Mouse (Mus musculus) mouse trophoblast stem cell (cell line): ENCODE results near the gene Lrrc45.

Experiments used
- in situ Hi-C, 2 experiments: fragments of 300-500 bp; cut with MseI, MboI; formaldehyde crosslinking; loops; 2 replicates in 1 of 2; 3 replicates in 1 of 2; pipeline ENCODE4 v1.15.1; 2025

Lrrc45 gene

DNA sequence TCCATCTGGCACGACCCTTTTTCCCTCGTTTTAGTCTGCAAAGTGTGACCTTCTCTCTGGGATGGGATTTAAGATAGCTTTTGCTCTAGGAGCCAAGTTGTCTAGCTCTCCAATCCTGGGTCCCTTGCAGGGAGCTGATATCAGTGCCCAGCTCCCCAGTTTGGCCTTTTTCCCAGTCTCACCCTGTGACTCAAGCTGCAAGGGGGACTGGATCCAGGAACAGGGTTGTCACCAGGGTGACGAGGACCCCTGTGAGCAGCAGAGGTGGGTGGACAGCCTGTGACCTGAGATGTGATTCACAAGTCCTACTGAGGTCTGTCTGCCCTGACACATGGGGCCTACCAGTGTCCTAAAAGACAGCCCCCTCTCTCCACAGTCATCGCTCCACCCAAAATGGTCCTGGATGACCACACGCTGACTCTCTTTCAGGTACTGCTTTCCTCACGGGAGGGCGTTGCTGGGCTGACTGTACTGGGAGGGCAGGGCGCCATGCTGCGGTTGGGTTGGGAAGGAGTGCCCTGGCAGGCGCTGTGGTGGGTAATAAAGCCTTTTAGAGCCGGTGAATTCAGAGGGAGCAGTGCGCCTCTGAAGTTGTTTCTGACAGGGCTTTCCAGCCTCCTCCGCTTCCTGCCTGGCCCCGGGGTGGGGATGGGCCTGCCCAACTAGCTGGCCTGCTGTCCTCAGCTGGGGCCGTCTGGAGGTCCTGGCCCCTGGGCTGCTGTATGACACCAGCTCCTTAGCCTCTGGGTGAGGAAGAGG, 9.8 kb upstream of the Lrrc45 start:
- in situ Hi-C loops = no loop called here

DNA sequence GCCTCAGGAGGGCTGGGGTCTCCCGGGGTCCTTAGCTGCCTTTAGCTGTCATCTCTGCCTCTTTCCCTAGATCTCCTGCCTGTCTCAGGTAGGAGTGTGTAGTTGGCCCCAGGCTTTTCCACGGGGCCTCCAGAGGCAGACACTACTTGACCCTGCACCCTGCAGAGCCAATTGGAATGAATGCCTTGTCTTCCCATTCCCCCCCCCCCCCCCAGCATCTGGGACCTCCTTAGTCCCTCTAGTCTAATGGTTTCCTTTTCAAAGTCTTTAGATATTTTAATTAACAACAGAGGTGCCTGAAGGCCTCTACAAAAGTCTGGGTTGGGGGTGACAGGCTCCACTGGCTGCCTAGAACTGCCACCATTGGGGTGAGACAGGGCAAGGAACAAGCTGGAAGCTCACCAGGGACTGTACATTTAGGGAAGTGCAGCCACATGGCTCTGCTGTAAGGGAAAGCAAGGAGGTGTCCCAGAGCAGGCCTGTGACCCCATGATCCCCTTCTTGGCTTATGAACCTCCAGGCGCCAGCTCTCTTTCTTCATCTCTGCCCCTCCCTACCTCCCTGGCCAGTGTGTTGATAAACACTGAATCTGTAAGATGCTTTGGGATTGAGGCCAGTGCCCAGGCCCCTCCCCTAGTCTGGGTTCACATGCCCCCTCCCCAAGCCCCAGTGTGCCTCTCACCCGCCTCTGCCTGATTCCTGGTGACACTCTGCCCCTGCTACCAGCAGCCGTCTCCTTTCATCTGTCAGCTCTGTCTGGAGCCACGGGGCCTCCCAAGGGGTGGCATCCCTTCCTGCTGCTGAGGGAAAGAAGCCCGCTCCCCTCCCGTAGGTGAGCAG, 9.0 kb upstream of the Lrrc45 start:
- in situ Hi-C loops = no loop called here

DNA sequence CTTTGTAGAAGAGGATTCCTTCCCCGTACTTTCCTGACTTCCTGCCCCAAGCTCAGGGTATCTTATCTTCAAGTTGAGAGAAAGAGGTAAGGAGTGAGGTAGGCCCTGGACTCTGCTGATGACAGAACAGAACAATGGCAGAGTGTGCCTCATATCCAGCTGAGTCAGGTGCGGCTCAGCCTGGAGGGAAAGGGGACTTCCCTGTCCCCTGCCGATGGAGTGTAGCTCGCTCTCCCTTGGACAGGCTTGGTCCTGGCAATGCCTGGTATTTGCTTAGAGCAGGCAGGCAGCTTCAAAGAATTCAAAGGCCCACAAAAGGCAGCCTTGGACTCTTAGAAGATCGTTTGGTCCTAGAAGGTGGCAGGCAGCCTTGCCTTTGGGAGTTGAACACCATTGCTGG, 7.6 kb upstream of the Lrrc45 start:
- in situ Hi-C loops = no loop called here

DNA sequence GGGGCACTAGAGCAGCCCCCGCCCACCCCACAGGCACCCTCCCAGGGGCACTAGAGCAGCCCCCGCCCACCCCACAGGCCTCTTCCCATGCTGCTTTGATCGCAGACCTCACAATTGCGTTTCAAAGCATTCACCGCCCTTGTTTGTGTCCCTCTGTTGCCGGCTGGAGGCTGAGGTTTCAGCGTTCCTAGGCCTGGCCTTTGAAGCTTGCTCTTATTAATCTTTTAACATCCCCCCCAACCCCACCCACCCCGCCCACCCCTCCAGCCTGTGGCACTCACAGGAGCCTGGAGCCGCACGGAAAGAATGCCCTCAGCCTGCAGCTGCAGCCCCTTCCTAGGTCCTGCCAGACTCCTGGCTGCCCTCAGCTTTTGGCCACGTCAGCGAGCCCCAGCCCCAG, 6.5 kb upstream of the Lrrc45 start:
- in situ Hi-C loops = no loop called here

DNA sequence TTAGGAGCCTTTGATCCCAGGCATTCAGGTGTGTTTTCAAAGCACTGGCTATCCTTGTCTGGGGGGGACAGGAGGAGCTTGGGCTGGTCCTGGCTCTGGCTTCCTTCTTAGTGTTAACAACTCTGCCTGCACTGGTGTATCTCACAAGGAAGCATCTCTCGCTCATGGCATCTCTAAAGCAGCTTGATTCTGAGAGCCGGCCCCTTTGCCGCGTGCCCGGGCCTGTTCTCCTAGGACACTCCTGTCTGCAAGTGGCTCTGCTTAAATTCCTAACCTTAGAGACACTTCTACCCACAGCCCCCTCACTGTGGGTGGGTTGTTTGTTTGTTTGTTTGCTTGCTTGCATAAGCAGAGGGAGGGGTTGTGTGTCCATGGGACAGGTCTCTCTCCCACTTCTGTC, 5.8 kb upstream of the Lrrc45 start:
- in situ Hi-C loops = no loop called here

DNA sequence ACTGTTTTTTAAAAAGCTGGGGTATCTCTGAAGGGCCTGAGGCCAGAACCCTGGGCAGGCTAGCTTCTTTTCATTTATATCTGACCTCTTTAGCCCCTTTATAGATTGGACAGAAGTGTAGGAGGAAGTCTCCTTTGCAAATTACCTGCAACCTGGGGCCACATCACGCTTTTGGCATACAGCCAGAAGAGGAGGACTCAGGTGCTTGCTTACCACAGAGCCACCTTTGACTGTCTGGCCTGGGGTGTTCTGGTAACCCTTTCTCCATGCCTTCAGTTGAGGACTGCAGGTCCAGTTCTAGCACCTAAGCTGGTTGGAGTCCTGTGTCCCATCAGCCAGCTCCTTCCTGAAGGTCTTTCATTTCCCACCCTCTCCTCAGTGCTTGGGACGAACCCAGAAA, 4.2 kb upstream of the Lrrc45 start:
- in situ Hi-C loops = no loop called here

DNA sequence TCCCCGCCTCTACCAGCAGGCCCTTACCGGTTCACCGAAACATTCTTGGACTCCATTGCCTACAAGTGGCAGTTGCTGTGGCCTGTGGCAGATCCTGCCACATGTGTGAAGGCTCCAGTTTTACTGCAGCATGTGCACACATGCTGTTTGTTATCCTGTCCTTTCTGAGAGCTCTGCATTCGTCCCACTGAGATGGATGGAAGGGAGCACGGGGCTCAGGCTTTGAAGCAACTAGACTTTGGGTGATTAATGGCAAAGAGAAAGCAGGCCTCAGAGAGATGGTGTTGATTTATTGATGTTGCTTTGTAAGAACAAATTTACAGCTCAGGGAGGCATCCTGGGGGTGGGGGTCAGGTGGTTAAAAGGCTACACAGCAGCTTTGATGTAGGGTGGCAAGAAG, 3.1 kb upstream of the Lrrc45 start:
- in situ Hi-C loops = loop anchor here (5.0 to 10.0 kb wide), 2 partner anchors 53 to 56 kb away; no protein-coding TSS in a partner anchor

DNA sequence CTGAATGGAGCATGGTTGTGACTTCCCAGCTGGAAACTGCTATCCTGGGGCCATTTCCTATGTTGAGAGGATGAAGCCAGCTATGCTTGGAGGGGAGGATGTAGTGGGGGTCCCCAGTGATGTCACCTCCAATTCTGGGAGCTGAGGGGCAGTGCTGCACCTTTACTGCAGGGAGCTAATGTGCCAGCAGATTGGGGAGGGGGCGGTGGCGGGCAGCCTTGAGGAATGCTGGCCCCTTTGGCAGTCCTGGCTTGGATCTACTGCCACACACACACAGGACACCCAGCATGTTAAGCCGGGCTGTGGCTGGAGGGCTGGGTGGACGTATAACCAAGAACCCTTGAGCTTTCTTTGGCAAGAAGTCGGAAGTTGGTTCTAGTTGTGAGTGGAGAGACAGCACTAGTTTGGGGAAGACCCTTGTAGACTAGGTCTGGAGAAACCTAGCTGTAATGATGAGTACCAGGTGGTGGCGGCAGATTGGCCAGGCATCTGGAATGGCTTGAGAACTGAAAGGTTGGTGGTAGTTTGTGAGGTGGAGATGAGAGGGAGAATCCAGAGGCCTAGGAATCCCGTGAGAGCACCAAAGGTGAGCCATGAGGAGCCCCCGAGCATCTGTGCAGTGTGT, 1.6 kb upstream of the Lrrc45 start:
- in situ Hi-C loops = loop anchor here (5.0 to 10.0 kb wide), 2 partner anchors 55 to 57 kb away; no protein-coding TSS in a partner anchor

DNA sequence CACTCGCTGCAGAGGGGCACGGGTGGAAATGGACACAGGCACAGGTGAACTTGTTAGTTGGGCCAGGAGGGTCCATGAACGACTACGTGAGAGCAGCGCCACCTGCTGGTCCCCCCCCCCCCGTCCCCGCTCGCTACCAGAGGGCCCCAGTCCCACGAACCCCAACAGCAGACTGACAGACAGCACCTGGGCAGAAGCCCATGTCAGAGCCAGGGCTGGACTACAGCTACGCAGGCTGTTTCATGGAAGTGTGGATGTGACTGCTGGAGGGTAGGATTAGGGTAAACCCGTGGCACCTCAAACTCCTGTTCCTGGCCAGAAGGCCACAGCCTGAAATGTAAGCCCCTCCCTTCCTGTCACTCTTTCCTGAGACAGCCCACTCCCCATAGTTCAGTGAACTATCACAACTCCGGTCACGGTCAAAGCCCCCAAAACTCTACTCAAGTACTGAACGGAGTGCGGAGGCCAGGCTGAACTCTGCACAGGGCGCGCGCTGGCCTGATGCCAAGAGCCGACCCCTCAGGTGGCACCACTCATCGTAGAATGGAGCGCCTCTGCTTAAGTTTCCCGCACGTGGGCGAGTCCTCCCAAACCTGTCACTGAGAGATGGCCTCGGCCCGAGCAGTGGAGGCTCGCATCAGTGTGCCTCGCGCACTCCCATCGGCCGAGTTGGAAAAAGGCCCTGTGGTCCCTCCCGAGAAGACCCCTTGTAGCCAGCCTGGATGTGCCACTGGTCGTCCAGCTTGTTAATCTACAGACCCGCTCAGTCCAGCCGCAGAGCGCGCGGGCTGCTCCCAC, 755 bp upstream of the Lrrc45 start:
- in situ Hi-C loops = loop anchor here (5.0 to 10.0 kb wide), 2 partner anchors 56 to 58 kb away; no protein-coding TSS in a partner anchor

DNA sequence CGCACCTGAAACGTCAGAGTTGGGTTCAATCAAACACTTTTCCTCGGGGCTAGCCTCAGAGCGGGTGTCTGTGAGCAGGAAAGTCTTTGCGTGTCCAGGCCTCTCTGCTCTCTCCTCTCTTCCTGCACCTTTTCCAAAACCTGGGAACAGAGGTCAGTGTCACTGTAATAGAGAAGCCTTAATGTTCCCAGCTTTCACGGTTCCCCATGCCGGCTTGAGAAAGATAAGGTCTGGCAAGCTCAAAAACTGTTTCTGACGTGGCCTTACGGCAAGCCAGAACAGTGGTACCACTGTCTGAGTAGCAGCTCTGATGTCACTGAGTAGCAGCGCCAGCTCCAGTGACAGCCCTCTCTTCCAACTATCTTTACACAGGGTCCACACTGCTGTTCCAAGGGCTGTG, 821 bp downstream of the Lrrc45 start:
- in situ Hi-C loops = loop anchor here (5.0 to 10.0 kb wide), 2 partner anchors 57 to 60 kb away; no protein-coding TSS in a partner anchor

DNA sequence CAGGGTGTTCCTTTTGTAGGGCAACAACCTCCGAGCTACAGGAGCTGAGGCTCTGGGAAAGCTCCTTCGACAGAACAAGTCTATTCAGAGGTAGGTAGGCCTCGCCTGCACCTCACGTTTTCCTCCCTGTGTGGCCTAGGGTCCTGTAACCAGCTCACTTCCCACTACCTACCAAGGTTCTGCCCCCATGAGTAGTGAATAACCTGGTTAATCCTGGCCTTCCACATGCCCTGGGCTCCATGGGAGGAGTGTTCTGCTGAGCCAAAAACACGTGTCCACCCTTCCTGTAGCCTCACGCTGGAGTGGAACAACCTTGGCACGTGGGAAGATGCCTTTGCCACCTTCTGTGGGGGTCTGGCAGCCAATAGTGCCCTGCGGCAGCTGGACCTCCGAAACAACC, 1.4 kb downstream of the Lrrc45 start:
- in situ Hi-C loops = loop anchor here in 1 of 2 experiments (10.0 kb wide), 1 partner anchor 60 kb away; no protein-coding TSS in a partner anchor

DNA sequence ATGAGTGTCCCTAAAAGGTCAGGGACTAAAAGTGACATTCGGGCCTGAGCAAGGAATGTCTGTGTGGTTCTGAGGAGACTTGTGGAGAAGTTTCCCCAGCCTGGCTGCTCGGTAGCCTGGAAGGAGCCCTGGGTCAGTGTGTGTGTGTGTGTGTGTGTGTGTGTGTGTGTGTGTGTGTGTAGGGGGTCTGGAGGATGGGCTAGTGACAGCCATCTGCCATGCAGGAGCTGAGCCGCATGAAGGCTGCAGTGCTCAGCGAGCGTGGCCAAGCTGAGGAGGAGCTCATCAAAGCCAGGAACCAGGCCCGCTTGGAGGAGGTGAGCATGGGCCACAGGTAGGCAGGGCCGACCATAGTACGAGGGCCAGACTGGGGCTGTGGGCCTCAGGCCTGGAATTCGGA, 5.5 kb downstream of the Lrrc45 start:
- in situ Hi-C loops = loop anchor here in 1 of 2 experiments (10.0 kb wide), 1 partner anchor 64 kb away; no protein-coding TSS in a partner anchor

DNA sequence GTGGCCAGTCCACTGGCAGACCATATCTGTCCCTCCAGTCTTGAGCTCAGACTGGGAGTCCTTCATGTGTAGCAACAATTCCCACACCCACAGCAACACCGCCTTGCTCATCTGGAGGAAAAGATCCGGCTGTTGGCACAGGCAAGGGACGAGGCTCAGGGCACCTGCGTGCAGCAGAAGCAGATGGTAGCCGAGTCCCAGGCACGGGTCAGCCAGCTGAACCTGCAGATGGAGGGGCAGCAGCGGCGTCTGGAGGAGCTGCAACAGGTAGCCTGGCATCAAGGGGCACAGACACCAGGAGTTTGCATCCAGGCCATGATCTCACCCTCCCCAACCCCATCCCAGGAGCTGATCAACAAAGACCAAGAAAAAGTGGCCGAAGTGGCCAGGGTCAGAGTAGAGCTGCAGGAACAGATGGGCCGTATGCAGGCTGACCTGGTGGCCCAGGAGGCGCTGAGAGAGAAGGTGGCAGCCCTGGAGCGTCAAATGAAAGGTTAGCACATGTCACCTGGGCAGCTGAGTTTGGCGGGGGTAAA, 6.2 kb downstream of the Lrrc45 start:
- in situ Hi-C loops = loop anchor here in 1 of 2 experiments (10.0 kb wide), 1 partner anchor 65 kb away; no protein-coding TSS in a partner anchor

DNA sequence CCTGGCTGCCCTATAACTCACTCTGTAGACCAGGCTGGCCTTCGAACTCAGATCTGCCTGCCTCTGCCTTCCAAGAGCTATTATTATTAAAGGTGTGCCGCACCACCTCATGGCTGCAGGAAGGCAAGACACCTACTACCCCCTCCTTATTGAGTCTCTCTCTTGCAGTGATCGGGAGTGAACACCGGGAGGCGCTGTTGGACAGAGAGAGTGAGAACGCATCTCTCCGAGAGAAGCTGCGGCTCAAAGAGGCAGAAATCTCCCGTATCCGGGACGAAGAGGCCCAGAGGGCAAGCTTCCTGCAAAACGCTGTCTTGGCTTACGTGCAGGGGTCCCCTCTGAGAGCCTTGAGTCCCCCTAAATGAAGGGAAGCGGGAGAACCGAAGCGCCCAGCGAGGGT, 6.7 kb downstream of the Lrrc45 start:
- in situ Hi-C loops = no loop called here

DNA sequence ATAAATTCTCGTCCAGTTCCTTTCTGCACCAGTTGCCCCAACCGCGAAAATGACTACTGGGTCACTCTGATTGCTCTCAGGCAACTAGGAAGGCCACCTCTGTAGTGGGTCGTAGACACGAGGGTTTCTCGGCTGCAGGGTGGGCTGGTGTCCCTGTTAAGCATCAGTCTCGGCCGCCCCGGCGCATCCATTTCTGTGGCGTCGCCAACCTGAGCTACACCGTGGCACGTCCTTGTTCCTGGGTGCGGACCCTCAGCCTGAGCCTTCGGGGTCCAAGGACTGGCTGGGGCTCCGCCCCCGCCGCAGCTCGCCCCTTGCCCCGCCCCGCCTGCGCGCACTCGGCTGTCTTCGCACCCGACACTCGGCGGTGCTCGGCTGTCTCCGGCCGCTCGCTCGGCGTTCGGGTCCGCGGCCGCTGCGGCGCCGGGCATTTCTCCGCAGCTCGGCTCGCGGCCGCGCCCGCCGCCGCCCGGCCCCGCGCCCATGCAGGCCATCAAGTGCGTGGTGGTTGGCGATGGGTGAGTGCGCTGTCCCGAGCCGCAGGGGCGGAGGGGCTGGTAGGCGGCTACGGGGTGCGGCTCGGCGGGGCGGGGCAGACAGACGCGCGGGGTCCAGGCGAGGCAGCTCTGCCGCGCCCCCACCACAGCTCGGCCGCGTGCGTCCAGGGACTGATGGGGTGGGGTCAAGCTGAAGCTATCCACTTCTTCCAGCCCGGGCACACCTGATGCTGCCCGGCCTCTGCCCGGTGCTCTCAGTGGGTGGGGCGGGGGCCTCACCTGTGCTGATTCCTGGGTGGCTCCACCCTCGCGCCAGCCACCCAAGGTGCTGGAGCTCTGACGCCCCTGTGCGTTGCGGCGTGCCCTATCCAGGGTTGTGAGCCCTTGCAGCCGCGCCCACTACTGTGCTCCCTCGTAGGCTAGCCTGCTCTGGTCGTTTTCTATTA, 7.7 kb downstream of the Lrrc45 start, which contains the start of gene Rac3:
TSS of gene Rac3 (plus strand) at position 347 of the 943 bp plus-strand sequence.
- in situ Hi-C loops = no loop called here

DNA sequence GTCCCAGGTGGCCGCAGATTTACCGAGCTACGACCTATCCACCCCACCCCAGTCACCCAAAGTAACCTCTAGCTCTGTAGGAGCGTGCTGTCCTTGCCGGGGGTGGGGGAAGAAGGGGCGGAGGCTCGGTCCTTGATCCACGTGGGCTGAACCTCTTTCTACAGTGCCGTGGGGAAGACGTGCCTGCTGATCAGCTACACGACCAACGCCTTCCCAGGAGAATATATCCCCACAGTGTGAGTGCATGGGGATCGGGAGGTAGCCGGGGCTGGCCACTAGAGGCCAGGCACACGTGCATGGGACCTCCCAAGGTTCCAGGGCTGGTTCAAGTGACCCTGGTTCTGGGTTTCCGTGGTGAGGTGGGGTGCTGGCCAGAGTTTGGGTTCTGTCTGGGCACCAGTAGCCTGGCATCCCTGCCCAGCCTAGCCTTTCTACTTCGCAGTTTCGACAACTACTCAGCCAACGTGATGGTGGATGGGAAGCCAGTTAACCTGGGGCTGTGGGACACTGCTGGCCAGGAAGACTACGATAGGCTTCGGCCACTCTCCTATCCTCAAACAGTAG, 8.4 kb downstream of the Lrrc45 start:
- in situ Hi-C loops = no loop called here

DNA sequence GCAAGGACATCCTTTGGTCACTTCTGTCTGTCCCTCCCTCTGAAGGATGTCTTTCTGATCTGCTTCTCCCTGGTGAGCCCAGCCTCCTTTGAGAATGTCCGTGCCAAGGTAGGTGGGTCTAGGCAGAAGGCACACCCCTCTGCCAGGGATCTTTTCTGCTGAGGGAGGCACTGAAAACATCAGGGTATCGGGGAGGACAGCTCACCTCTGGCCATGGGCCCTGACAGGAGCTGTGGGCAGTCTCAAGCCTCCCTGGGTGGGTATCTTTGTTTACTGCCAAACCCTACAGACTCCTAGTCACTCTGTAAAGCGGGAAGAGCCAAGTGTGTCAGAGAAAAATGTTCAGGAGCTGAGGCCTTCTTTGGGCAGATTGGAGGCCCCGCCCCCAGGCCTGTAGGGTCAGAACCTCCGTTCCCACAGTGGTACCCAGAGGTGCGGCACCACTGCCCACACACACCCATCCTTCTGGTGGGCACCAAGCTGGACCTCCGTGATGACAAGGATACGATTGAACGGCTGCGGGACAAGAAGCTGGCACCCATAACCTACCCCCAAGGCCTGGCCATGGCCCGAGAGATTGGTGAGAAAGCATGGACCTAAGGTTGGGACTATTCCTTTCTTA, 9.1 kb downstream of the Lrrc45 start:
- in situ Hi-C loops = no loop called here

DNA sequence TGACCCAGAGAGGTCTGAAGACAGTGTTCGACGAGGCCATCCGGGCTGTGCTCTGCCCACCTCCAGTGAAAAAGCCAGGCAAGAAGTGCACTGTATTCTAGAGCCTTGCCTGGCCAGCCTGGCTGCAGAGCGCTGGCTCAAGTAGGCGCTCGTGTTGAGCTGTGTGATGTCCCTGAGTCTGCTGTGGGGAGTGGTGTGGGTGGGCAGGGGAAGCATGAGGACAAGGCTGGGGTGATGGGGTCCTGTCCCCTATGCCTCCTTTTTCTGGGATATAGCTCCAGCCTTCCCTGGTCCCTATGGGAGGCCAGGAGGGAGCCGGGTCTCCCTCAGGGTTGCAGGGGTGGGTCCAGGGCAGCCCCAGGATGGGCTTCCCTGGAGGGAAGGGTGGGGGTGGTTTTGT, 9.8 kb downstream of the Lrrc45 start:
- in situ Hi-C loops = no loop called here
